Mouse (Mus musculus) kidney, postnatal 0 days (tissue): ENCODE measurements around the gene Eya4. TPM values are rescaled to one million over a fixed set of nuclear protein-coding genes. Genes with fewer than 3 reads are reported as not detected.

Source experiments
- ATAC-seq: fragments of 200-750 bp; cut with Nextera tagmentation; replicated peaks from 2 replicates; pipeline ENCODE4 v1.8.0; 2017; ENCODE audit warnings: low read depth, moderate number of reproducible peaks, moderate TSS enrichment, moderate library complexity; ENCODE audit not compliant: low FRiP score
- DNase-seq: peaks from one replicate; pipeline ENCODE4 v3.0.0-alpha.2; 2016; ENCODE audit warnings: low spot score
- H3K27ac ChIP-seq: fragments of 300-500 bp; sonication (generic); 2 replicates; pipeline ENCODE4 v1.5.1; 2014; ENCODE audit warnings: mild to moderate bottlenecking
- H3K27me3 ChIP-seq: fragments of 300-500 bp; sonication (generic); 2 replicates; pipeline ENCODE4 v1.6.1; 2014; ENCODE audit warnings: low read length, mixed read lengths; ENCODE audit not compliant: insufficient read depth
- H3K36me3 ChIP-seq: fragments of 300-500 bp; sonication (generic); 2 replicates; pipeline ENCODE4 v1.6.1; 2014; ENCODE audit warnings: low read length, mixed read lengths; ENCODE audit not compliant: insufficient read depth
- H3K4me1 ChIP-seq: fragments of 300-500 bp; sonication (generic); replicated peaks from 2 replicates; pipeline ENCODE4 v1.6.1; 2014; ENCODE audit warnings: antibody characterized with exemption, low read length, mixed read lengths; ENCODE audit not compliant: insufficient read depth
- H3K4me2 ChIP-seq: fragments of 300-500 bp; sonication (generic); 2 replicates; pipeline ENCODE4 v1.6.1; 2014; ENCODE audit warnings: mild to moderate bottlenecking, low read length, moderate library complexity, mixed read lengths
- H3K4me3 ChIP-seq: fragments of 300-500 bp; sonication (generic); replicated peaks from 2 replicates; pipeline ENCODE4 v1.5.1; 2014; ENCODE audit warnings: low read depth, low read length
- H3K9ac ChIP-seq: fragments of 300-500 bp; sonication (generic); 2 replicates; pipeline ENCODE4 v1.6.1; 2014; ENCODE audit warnings: low read depth, low read length
- H3K9me3 ChIP-seq: fragments of 300-500 bp; sonication (generic); replicated peaks from 2 replicates; pipeline ENCODE4 v1.6.1; 2016; ENCODE audit warnings: low read length, inconsistent platforms, mixed read lengths
- CTCF ChIP-seq: IDR thresholded peaks from 2 replicates; pipeline ENCODE4 v1.5.1; 2016; ENCODE audit warnings: antibody characterized with exemption, low read depth, mild to moderate bottlenecking, moderate library complexity
- WGBS: fragments of 180-500 bp; shearing (Covaris S2); extraction: QIAGEN DNeasy Blood & Tissue Kit; methylation state at CpG from one replicate; pipeline ENCODE4 v1.1.7; 2014; 5-methylcytosine and 5-hydroxymethylcytosine counted together
- polyA plus RNA-seq: library from polyadenylated mRNA; unstranded; fragments of >200 nt; fragmentation: Nextera tagmentation; extraction: Ambion mirVana; gene quantifications from 2 replicates; pipeline ENCODE4 v1.2.1, GENCODE M21; 2015

The Eya4 gene
- 4.8 and 5.1 TPM in 2 replicates for polyA plus RNA-seq

GRCm38 (mm10) chr10:23350011-23350911 lies at the start of gene Eya4:
Eya4 (minus strand) TSS chr10:23350786.
- Histone ChIP-seq H3K36me3 (no peaks in the 10 kb centered on the region), H3K9ac (peak within 1 kb of the TSS; percentile 66), H3K9me3 (no peaks in the 10 kb centered on the region), H3K27ac (peak within 1 kb of the TSS; percentile 77), H3K4me3 (peak within 1 kb of the TSS; percentile 63), H3K4me2 (peak within 1 kb of the TSS; percentile 69), H3K27me3 (no peaks in the 10 kb centered on the region), H3K4me1 (peaks cover 6% of the 10 kb centered on the region; the same call in 1 of the 2 replicates)
- no peak for TF ChIP-seq CTCF
- DNase-seq (peak; percentile 79), ATAC-seq (peak; percentile 84)
- WGBS = 2% methylated on average over 56 of the region's 79 CpGs

- TF ChIP-seq CTCF = no peak
- WGBS = 90% methylated on average over 3 of the region's 3 CpGs
- no peak for ATAC-seq
These were observed 44.8 kb upstream of the Eya4 start for GRCm38 (mm10) chr10:23395399-23395798.

GRCm38 (mm10) chr10:23394556-23395245 lies 44.1 kb upstream of the Eya4 start:
- Histone ChIP-seq H3K4me3 (no peak overlapping the region), H3K4me2 (no peak overlapping the region), H3K36me3 (no peaks in the 10 kb centered on the region), H3K9ac (no peak overlapping the region), H3K27me3 (no peaks in the 10 kb centered on the region), H3K9me3 (no peaks in the 10 kb centered on the region), H3K27ac (no peak overlapping the region), H3K4me1 (no peaks in the 10 kb centered on the region)
- DNase-seq (no peak), ATAC-seq (no peak)
- 71% methylated on average over 11 of the region's 11 CpGs for WGBS
- no peak for TF ChIP-seq CTCF

More at GRCm38 (mm10) chr10:23395399-23395798, 44.8 kb upstream of the Eya4 start:
- Histone ChIP-seq H3K4me3 (no peak overlapping the region), H3K27me3 (no peaks in the 10 kb centered on the region), H3K36me3 (no peaks in the 10 kb centered on the region), H3K9me3 (no peaks in the 10 kb centered on the region), H3K27ac (no peak overlapping the region), H3K4me2 (no peak overlapping the region), H3K4me1 (no peaks in the 10 kb centered on the region), H3K9ac (no peak overlapping the region)
- DNase-seq = no peak

GRCm38 (mm10) chr10:23394152-23394551 lies 43.6 kb upstream of the Eya4 start:
- H3K27ac ChIP-seq = no peak overlapping the region
- peak; percentile 53 for DNase-seq

GRCm38 (mm10) chr10:23363866-23364265 lies 13.3 kb upstream of the Eya4 start:
- no peaks in the 10 kb centered on the region for H3K36me3 ChIP-seq
- H3K4me2 ChIP-seq = no peak overlapping the region
- TF ChIP-seq CTCF = no peak
- no peak overlapping the region for H3K4me3 ChIP-seq
- no peaks in the 10 kb centered on the region for H3K4me1 ChIP-seq
- H3K9ac ChIP-seq = no peak overlapping the region
- no peaks in the 10 kb centered on the region for H3K27me3 ChIP-seq
- no peak overlapping the region for H3K27ac ChIP-seq
- DNase-seq = no peak
- no peaks in the 10 kb centered on the region for H3K9me3 ChIP-seq
- WGBS = 90% methylated on average over 6 of the region's 6 CpGs
- ATAC-seq = no peak

More at GRCm38 (mm10) chr10:23394152-23394551, 43.6 kb upstream of the Eya4 start:
- Histone ChIP-seq H3K4me3 (no peak overlapping the region), H3K9me3 (no peaks in the 10 kb centered on the region), H3K4me1 (no peaks in the 10 kb centered on the region), H3K27me3 (no peaks in the 10 kb centered on the region), H3K4me2 (no peak overlapping the region), H3K9ac (no peak overlapping the region), H3K36me3 (no peaks in the 10 kb centered on the region)
- 15% methylated on average over 6 of the region's 6 CpGs for WGBS
- no peak for TF ChIP-seq CTCF
- no peak for ATAC-seq

GRCm38 (mm10) chr10:23349392-23350010 lies 1.1 kb downstream of the Eya4 start:
- WGBS = under 1% methylated on average over 29 of the region's 33 CpGs
- Histone ChIP-seq H3K36me3 (no peaks in the 10 kb centered on the region), H3K4me1 (peaks cover 6% of the 10 kb centered on the region; the same call in 1 of the 2 replicates), H3K4me3 (peak overlapping the region; percentile 63), H3K27me3 (no peaks in the 10 kb centered on the region), H3K4me2 (peak overlapping the region; percentile 69), H3K27ac (peak overlapping the region; percentile 77), H3K9ac (peak overlapping the region; percentile 66), H3K9me3 (no peaks in the 10 kb centered on the region)
- DNase-seq (peak; percentile 27), ATAC-seq (peak; percentile 47)
- no peak for TF ChIP-seq CTCF
